Mouse (Mus musculus) right cerebral cortex, postnatal 14 days (tissue): ENCODE measurements around the gene H3f3a.

ENCODE experiments used
- DNase-seq: peaks from one replicate; pipeline ENCODE4 v3.0.0; 2022

Gene H3f3a

GRCm38 (mm10) chr1:180822276-180822675, 8.5 kb upstream of the H3f3a start:
- no peak for DNase-seq

- no peak for DNase-seq
Observed at GRCm38 (mm10) chr1:180821101-180821500, 7.4 kb upstream of the H3f3a start.

GRCm38 (mm10) chr1:180818000-180818399, 4.3 kb upstream of the H3f3a start:
- no peak for DNase-seq

DNA sequence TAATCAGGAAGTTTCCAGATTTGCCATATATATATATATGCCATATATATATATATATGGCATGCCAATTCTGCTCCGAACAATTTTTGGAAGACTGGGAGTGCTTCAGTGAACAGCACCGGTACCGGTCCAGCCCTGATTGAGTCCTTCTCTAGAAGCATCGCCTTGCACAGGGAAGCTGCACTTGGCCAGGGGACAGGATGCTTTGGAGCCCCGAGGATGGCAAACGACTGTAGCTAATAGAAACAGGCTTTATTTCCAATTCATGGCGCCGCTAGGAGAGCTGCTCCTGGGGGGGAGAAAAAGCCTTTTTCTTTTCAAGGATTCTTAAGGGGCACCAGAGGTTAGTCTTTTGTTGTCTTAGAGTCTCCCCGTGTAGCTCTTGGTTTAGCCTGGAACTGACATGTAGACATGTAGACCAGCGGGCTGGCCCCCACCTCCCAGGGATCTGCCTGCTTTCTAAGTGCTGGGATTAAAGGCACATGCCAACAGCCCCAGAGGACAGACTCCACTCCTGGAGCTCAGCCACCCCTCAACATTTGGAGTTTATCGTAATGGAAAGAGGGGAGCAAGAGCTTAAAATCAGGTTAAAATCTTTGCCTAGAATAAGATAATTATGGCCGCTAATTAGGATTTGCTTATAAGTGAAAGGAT, 1.8 kb upstream of the H3f3a start:
- DNase-seq, result no peak

GRCm38 (mm10) chr1:180813409-180813884, 296 bp downstream of the H3f3a start:
- DNase-seq, result peak; percentile 95

DNA sequence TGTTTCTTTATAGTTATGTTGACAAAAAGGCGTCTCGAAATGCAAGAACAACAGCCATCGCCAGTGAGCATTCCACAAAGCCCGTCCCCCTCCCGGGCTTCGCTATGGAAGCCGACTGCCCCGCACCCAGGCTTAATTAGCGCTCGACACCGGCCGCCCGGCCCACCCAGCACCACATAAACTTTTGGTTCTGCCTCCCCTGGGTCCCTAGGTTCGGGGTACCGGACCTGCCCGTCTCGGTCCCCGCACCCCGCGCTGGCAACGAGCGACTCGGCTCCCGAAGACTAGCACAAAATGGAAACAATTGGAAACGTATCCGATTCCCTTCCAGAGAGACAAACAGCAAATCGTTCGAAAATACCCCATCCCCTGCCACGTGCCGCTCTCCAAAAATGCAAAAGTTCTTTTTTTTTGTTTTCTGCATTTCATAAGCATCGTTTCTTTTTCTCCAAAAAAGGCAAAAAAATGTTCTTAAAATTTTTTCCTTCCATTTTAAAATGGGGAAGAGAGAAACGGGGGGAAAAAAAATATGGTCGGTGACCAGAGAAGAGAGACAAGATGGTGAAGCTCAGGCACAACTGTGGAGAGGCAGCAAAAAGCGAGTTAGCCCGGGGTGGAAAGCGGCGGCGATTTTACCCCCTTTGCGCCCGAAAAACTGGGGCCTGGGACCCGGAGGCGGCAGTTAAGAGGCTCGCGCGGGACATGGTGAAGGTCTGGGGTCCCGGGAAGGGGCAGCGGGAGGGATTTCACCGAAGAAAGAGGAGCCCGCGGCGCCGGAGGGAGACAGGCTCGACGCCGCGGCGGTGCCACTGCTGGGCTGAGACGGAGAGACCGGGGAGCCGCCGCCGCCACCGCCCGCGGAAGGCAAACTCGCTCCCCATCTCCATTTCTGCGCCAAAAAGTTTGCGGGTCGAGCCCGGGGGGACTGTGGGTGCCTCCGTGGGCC, 1.0 kb downstream of the H3f3a start:
- peak; percentile 55 for DNase-seq

DNA sequence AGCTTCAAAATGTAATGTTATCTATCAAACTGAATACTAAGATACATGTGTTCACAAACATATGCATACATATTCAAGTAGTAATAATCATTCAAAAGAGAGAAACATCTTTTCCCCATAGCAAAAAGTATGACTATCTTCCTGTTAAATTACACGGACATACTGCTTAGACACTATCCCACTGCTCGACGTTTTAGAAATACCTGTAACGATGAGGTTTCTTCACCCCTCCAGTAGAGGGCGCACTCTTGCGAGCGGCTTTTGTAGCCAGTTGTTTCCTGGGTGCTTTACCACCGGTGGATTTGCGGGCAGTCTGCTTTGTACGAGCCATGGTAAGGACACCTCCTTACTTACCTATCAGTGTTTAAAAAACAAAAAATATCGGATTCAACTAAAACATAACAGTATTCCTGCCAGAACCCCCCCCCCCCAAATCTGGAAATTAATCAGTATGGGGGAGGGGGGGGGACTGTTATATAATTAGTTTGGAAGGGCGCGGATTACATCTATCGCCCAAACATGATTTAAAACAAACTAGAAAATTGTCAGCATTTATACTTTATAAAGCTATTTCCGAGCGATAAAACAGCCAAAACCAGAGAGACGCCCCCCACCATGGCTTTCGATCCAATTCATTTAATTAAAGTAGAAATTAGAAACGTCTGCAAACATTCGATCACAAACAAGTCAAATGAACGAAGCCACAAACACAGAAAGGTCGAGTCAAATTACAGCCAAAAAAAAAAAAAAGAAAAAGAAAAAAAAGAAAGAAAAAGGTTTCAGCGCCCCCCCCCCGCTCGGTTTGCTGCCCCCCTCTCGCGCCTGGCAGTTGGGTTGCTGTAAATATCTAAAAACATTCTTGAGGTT, 1.9 kb downstream of the H3f3a start:
- DNase-seq, result no peak

GRCm38 (mm10) chr1:180810976-180811375, 2.8 kb downstream of the H3f3a start:
- DNase-seq, result no peak

GRCm38 (mm10) chr1:180808831-180809230, 4.9 kb downstream of the H3f3a start:
- no peak for DNase-seq

GRCm38 (mm10) chr1:180803881-180804280, 9.9 kb downstream of the H3f3a start:
- DNase-seq, result no peak

GRCm38 (mm10) chr1:180801466-180801994, 12.2 kb downstream of the H3f3a start:
- no peak for DNase-seq

GRCm38 (mm10) chr1:180800814-180801213, 12.9 kb downstream of the H3f3a start:
- no peak for DNase-seq

- DNase-seq, result no peak
Observed at GRCm38 (mm10) chr1:180800022-180800421, 13.7 kb downstream of the H3f3a start.

- DNase-seq, result no peak
Observed at GRCm38 (mm10) chr1:180799253-180799652, 14.5 kb downstream of the H3f3a start.

- no peak for DNase-seq
Observed at GRCm38 (mm10) chr1:180798660-180799059, 15.1 kb downstream of the H3f3a start.

DNA sequence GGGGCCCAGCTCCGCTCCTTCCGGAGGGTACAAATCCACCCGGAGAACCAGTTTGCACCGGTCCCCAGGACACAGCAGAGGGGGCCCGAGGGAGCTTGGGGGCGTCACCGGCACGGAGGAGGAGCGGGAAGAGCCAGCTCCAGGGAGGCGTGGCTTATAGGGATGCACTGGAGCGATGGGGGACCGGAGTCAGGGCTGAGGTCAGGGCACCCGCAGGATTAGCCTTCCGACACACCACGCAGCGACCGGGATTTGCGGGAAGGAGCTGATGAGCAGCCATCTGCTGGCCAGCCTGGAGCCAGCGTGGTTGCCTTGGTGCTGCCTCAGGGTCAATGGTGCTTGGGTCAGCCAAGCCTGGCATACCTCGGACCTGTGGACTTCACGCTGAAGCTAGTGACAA, 19.6 kb downstream of the H3f3a start:
- DNase-seq, result peak; percentile 19

DNA sequence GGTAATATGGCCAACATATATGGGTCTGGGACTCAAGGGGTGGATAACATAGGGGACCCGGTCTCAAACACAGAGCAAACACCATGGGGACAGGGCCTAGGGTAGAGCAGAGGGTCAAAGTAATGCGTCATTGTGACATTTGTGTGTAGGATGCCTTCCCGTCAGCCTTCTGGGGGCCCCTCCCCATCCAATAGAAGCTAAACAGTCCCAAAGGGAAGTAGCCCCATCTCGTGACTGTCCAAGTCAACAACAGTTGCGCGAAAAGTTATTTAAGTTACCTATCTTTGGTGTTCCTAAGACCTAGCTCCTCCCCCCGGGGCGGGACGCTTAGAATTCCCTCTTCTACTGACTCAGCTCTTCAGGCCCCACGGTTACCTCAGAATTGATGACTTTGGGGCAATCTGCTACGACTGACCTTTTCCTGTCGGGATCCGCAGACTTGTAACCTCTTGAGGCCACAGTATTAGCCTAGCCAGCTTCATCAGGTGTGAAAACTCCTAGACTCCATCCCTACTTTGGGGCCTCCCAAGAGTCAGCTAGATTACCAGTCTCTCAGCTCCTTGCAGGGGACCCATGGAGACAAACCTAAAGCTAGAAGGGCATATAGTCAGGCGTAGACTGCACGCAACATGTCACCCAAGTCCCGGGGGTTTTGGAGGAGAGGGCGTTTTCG, 20.2 kb downstream of the H3f3a start:
- no peak for DNase-seq

GRCm38 (mm10) chr1:180792814-180793213, 20.9 kb downstream of the H3f3a start:
- DNase-seq, result no peak

DNA sequence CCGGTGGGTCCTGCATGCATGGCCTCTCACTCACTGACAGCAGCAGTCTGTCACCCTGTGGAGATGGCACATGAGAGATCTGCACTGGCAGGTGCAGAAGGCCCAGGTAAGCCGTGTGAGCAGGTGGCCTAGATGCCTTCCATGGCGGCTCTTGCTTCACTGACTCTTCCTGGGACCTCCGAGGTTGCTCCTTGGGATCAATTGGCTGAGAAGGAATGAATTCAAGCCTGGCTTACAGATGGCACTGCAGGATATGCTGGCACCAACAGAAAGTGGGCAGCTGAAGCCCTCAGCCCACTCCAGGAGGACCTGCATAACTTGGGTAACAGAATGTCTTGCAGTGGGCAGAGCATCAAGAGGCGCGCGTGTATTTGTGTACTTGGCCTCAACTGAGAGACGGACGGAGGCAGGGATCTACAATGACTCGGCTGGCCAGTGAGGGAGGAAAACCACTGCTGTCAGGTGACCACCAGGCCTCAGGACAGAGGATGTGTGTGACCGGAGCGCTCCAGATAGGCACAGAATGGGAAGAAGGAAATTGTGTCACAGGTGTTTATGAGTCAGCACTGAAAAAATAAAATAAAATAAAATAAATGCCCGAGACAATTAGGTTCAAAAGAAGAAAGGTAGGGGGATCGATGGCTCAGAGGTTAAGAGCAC, 21.8 kb downstream of the H3f3a start:
- no peak for DNase-seq

GRCm38 (mm10) chr1:180783580-180783928, 30.2 kb downstream of the H3f3a start:
- no peak for DNase-seq

DNA sequence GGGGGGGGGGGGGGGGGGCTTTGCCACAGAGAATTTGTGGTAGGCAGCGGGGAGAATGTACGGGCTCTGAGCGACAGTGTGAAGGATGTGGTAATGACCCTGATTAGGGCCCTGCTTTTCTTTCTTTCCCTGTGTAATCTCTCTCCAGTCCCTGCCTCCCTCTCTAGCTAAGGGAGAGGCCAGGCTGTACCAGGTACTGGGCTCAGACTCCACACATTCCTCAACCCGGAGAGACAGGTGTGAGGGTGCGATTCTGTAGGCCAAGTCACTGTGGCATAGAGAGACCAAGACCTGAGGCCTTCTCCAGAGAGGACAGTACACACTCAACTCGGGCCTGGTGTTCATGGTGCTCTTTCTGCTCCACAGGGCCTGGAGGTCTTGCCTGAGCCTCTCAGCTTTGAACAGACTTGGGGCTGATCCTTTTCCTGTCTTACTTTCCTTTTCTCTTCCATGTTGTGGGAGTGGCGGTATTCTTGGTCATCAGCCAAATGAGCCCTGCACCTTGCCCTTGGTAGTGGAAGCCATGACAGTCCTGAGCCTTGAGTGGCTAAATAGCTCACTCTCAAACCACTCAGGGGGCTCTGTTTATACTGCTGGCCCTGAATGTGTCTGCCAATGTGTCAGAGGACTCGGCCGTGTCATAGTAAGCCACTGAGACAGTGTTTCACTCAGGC, 30.7 kb downstream of the H3f3a start:
- DNase-seq, result no peak
